Mouse (Mus musculus): Measurements from ENCODE around the gene C6.
A peak's percentile ranks its signal among the peaks of the same experiment; 100 is the strongest.

The C6 gene

DNA sequence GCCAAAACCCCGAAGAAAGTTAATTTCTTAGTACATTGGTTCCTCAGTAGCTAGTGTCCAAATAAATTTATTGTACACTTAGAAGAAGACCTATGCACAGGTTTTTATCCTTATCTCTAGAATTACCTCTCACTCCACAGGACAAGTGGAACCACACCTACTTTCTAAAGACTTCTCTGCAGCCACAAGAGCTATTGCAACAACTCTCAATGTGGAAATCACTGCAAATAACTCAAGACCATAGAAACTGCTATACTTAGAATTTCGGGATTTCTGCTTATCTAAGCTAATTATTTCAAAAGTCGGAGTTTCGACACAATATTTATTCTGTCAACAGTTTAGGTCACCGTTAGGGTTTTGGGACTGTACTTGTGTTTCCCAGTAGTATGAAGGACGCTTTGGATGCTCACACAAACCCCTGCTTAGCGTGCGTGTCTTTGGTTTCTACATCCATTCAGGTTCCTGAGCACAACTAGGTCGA is at the start of gene C6:
Gene C6, plus strand, starts transcription at position 346 of the 481 bp plus-strand sequence.
- DNase-seq = no peak

DNA sequence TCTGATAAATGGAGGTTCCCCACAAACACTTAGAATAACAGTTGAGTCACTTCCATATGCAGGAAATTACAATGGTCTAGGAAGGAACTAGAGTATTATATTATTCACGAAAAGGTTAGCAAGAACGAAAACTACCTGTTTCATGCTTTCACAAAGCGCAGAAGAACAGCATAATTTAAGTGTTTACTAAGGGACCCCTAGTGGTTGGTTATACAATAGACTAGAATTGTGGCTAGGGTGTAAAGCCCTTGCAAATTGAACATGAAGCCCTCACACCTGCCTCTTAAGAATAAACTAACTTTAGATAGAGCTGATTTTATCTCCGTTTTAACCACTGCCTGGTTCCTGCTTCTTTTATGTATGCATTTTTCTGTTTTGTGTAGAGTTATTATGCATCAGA is 29.4 kb upstream of the C6 start:
- no peak for DNase-seq

DNA sequence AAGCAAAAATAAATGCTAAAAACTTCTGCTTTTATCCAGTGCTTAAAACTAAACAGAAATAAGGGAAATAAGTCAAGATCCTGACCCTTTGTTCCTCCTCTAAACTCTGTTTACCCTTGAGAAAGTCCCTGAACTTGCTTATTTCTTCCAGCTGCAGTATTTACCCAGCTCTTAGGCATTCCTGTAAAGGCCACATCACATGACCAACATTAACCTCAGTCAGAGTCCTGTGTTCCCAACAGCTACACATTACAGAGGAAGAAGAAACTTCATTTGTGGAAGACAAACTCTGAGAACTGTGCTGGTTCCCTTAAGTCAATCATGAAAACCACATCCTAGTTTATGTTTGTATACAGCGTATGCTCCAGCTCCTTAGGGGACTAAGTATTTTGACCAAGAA is 7.2 kb downstream of the C6 start:
- DNase-seq = peak; percentile 25

DNA sequence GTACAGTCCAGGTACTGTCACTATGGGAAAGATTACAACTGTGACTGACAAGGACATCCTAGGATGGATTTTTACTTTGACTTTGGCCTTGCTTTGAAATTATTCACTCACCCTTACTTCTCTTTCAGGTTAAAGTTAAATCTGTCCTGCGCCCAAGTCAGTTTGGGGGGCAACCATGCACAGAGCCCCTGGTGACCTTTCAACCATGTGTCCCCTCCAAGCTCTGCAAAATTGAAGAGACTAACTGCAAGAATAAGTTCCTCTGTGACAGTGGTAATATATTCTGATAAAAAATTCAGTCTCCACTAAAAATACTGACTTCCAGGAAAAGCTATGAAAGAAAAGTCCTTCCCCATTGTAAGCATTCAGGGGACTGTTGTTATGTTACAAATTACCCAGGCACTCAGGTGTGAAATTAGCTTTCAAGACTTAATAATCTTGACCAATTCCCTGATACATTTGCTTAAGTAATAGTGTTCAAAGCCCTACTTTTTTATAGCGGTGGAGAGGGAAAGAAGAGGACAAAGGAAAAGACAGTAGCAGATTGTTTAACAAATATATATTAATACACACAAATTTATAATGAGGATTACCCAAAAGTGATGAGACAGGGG is 8.1 kb downstream of the C6 start:
- peak; percentile 40 for DNase-seq

DNA sequence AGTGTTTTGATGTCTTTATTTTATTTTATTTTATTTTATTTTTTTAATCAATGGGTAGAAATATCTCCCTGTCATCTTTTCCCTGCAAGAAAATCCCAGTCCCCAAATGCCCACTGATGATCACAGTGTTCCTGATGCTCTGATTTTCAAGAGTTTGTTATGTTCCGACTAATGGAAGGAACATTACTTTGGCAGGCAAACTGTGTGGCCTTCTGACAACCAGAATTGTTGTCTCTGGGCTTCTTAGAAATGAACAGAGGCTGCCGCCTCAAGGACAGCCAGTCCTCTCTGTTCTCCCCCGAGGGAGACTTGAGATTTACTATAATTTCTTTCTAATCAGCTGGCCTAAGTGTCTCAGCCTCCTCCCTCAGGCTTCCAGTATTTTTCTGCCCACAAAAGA is 20.7 kb downstream of the C6 start:
- DNase-seq = no peak

DNA sequence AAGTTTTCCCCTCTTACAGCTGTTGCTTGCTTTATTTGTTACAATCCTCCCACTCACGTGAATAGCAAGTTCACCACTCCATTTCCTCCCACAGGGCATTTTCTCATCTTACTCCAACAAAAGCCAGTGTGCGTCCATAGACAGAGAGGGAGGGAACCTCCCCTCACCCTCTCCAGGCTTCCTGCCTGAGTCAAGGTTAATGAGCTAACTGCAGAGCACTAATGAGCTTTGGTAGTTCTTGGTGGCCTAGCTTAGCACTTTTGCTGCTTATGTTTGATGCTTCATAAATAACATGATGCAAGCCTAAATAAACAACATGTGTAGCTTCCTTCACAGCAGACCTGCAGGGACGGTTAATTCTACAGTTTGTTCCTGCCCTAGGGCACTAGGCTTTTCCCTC is 63.4 kb downstream of the C6 start:
- DNase-seq = peak; percentile 16

DNA sequence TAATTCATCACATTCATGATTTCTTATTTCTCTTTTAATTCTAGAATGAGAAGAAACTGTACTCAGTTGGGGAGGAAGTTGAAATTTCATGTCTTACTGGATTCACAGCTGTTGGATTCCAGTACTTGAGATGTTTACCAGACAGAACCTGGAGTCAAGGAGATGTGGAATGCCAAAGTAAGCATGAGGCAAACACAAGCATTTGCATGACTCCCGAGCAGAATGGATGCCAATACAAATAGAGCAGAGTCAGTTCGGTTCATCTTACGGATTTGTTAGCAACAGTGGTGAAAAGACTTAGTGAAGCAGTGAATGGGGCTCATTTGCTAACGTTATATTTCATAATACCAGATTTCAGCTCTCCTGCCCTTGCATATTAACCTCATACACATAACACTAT is 69.9 kb downstream of the C6 start:
- peak; percentile 31 for DNase-seq

DNA sequence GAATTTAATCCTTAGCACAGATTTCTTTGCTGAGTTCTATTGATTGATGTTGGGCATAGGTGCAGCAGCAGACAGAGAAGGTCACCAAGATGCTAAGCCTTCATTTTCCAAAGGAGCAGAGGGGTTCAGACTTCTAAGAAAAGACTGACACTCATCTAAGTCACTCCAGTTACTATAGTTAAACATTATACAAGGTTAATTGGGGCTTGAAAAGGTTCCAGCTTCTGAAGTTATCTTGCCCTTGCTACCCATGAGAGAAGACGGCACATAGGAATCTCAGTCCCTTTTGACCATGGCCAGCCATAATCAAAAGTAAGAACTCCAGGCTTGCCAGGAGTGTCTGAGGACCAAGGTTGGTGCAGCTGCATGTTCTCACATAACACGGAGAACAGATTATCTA is 77.3 kb downstream of the C6 start:
- no peak for DNase-seq

DNA sequence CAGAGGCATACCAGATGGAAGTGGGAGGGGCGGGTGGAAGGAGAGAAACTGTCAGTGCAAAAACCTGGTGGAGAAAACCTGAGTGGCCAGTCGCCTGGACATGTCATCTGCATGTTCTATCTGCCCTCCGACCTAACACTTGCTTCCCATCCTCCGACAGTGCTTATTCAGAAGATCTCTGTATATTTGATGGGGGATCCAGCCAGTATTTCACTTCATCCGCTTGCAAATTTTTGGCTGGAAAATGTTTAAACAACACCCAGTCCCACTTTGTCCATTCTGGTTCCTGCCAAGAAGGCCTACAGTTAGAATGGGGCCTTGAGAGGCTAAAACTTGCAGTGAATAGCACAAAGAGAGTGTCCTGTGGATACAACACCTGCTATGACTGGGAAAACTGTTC is 81.2 kb downstream of the C6 start:
- no peak for DNase-seq

DNA sequence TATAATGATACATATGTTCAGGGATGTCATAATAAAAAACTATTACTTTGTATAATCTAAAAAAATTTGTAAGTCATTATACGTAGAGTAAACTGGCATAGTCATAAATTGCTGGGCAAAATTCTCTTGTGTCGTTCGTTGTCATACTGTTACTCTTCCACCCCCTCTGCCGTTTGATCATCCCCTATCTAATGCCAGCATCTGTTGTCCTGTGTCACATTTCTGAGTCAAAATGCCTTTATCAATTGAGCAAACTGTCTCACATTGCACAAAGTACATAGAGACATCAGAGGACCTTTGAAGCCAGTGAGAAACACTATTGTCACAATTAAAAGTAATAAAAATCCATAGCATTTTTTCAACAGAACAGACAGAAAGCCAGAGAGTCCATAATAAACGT is 88.0 kb downstream of the C6 start:
- DNase-seq = no peak

DNA sequence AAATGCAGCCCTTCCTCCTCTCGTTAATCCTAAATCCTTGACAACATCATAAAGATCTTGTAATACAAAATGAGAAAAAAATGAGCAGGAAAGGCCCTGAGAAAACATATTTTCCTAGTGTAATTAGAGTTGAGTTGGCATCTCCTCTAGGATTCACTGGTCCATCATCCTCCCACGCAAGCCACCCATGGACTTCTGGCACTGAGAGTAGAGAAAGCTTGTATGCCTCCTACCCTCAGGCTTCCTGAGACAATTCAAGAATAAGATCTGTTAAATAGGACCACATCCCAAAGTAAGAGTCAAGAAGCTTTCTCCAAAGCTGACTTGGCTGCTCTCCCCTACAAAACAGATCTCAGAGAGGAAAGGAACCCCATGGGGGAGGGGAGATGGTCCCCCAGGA is 88.7 kb downstream of the C6 start:
- DNase-seq = no peak

DNA sequence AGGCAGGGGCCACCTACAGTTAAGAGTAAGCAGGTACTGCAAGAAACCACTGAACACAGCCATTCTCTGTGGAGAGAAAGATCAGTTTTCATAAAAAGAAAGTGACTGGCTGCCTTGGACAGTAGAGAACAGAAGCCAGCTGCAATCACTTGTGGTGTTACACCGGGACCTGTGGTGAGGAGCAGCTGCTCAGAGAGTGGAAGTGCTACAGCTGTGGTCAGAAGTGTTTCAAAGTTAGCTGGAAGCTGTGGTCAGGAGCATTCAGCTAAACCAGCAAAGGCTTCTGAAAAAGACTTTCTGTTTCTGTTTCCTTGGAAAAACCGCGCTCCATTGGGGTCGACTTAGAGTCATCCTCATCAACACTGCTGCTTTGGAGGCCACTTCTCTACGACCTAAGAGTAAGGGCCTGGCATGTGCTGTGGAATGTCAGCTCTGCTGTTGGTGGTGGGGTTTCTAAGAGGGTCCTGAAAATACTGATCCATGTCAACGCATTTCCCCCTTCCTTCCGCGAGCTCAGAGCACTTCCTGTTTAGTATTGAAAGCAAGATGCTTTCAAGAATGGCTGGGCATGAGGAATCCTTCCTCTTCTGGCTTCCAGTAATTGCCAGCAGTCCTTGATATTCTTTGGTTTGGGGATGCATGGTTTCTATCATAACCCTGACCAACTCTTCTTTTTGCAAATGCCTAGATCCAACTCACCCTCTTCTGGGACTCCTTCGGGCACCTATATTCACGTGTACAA is 89.9 kb downstream of the C6 start:
- peak; percentile 19 for DNase-seq

DNA sequence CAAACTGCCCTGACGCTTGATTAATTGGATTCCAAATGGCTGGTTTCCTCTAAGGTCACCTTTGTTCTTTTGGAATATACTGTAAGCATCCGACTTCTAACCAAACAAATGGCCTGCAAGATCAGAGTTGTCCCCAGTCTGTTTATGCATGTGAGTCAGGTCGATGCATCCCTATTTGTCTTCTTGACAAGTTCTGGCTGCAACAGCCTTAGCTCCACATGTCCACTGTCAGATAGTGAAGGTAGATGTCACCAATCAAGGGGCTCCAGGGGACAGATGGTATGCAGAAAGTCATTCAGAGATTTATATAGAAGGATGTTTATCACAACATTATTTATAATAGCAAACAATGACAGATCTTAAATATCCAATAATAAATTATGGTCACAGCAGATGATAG is 91.5 kb downstream of the C6 start:
- no peak for DNase-seq

DNA sequence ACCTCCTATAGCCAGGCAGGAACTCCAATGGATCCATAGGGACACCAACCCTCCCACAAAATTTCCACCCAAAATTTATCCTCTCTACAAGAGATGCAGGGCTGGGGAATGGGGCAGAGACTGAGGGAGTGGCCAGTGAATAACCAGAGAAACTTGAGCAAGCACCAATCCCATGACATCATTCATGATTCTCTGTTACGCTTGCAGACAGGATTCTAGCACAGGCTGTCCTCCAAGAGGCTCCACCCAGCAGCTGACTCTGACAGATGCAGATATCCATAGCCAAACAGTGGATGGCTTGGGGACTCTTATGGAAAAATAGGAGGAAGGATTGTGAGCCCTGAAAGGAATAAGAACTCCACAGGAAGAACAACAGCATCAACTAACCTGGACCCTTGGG is 94.2 kb downstream of the C6 start:
- DNase-seq = no peak

DNA sequence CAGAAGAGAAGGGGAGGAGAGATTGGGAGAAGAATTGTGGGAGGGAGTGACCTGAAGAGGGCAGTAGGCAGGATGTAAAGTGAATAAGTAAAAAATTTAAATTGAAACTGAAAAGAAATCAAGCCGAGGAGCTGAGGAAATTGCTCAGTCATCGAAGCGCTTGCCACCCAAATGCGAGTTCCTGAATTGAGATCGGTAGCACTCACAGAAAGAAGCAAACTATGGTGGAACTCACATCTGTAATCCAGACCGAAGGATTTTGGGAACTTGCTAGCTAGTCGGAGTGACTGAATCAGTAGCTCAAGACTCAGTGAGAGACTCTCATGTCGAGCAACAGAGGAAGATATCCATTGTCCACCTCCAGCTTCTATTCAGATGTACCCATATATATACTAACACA is 94.8 kb downstream of the C6 start:
- DNase-seq = no peak

DNA sequence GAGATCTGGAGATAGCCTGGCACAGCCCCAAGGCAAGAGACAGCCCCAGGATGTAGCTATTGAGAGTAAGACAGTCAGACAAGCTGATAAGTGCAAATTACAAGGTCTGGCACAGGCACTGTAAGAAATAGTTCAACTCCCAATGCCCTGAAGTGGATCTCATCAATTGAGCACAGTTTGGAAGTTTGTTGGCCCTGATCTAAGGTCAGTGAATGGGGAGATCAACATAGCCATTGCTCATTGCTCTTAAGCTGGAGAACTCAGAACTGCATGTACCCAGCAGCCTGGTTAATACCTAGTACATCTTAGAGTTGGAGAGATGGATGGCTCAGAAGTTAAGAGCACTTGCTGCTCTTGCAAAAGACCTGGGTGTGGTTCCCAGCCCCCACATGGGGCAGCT is 100.8 kb downstream of the C6 start:
- DNase-seq = no peak

DNA sequence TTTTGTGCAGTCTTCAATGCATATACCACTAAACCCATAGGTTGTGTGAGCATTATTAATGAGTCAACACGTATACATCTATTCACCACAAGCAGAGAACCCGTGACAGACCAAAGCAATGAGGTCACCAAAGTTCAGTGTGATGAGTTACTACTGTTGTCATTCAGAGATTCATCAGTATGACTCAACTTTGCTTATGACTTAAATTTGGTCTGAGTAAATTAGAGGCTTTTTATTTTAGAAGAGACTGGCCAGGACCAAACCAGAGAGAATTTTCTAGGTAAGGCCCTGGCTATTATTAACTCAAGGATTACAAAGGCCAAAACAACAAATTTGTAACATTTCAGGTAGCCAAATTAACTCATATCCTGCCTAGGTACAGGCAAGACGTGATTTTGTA is 109.4 kb downstream of the C6 start:
- DNase-seq = no peak

DNA sequence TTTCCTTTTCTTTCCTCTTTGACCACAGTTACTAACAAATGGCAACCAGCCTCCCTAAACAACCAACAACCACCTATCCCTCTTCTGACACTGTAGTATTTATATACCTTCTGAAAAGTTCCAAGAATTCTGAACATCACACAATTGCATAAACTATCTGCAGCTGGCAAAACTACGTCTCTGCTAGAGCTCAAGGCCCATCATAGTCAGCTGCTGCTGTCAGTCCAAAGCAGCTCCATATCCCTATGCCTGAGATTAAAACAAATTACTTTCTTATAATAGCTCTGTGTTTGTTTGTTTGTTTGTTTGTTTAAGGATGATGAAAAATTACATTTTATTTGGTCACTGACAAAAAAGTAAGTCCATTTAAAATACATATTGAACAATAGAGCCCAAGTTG is 123.0 kb downstream of the C6 start:
- DNase-seq = no peak
